Mouse (Mus musculus) neural tube, embryonic 11.5 days (tissue): ENCODE data around the gene Atg7. TPM values are rescaled to one million over a fixed set of nuclear protein-coding genes. Genes with fewer than 3 reads are reported as not detected.

Experiments used
- ATAC-seq: fragments of 200-750 bp; cut with Nextera tagmentation; 2 replicates; pipeline ENCODE4 v1.8.0; 2017; ENCODE audit warnings: moderate number of reproducible peaks, mild to moderate bottlenecking, moderate TSS enrichment, moderate library complexity; ENCODE audit not compliant: insufficient read depth, low FRiP score, low TSS enrichment
- DNase-seq: peaks from one replicate; pipeline ENCODE4 v3.0.0-alpha.2; 2015; ENCODE audit warnings: low spot score
- H3K27ac ChIP-seq: fragments of 300-500 bp; sonication (generic); 2 replicates; pipeline ENCODE4 v1.5.1; 2014; ENCODE audit warnings: low read depth, mild to moderate bottlenecking, low read length
- H3K27me3 ChIP-seq: fragments of 300-500 bp; sonication (generic); 2 replicates; pipeline ENCODE4 v1.6.1; 2014; ENCODE audit warnings: mild to moderate bottlenecking, low read length, mixed read lengths; ENCODE audit not compliant: control insufficient read depth, insufficient read depth
- H3K36me3 ChIP-seq: fragments of 300-500 bp; sonication (generic); 2 replicates; pipeline ENCODE4 v1.6.1; 2014; ENCODE audit warnings: mild to moderate bottlenecking, low read length, moderate library complexity, mixed read lengths; ENCODE audit not compliant: control insufficient read depth, insufficient read depth
- H3K4me1 ChIP-seq: fragments of 300-500 bp; sonication (generic); 2 replicates; pipeline ENCODE4 v1.6.1; 2014; ENCODE audit warnings: low read length, mixed read lengths; ENCODE audit not compliant: control insufficient read depth, insufficient read depth
- H3K4me2 ChIP-seq: fragments of 300-500 bp; sonication (generic); 2 replicates; pipeline ENCODE4 v1.6.1; 2014; ENCODE audit warnings: low read depth, mild to moderate bottlenecking, moderate library complexity
- H3K4me3 ChIP-seq: fragments of 300-500 bp; sonication (generic); 2 replicates; pipeline ENCODE4 v1.5.1; 2014; ENCODE audit warnings: low read depth, low read length
- H3K9ac ChIP-seq: fragments of 300-500 bp; sonication (generic); 2 replicates; pipeline ENCODE4 v1.6.1; 2014; ENCODE audit warnings: mild to moderate bottlenecking, low read length
- H3K9me3 ChIP-seq: fragments of 300-500 bp; sonication (generic); 2 replicates; pipeline ENCODE4 v1.6.1; 2016; ENCODE audit warnings: low read length; ENCODE audit not compliant: control insufficient read depth
- WGBS: fragments of 180-500 bp; shearing (Covaris S2); extraction: QIAGEN DNeasy Blood & Tissue Kit; methylation state at CpG from one replicate; pipeline ENCODE4 v1.1.7; 2014; 5-methylcytosine and 5-hydroxymethylcytosine counted together
- polyA plus RNA-seq: library from polyadenylated mRNA; unstranded; fragments of >200 nt; fragmentation: Nextera tagmentation; extraction: Ambion mirVana; gene quantifications from 2 replicates; pipeline ENCODE4 v1.2.1, GENCODE M21; 2014

The Atg7 gene
- polyA plus RNA-seq, 1 experiment from 2014 or later, result 20.7 TPM

- no peak for ATAC-seq
- Histone ChIP-seq H3K9ac (no peak overlapping the region), H3K4me2 (no peak overlapping the region), H3K27me3 (no peaks in the 10 kb centered on the region), H3K4me3 (no peak overlapping the region), H3K4me1 (peaks cover 11% of the 10 kb centered on the region), H3K9me3 (no peaks in the 10 kb centered on the region), H3K27ac (no peak overlapping the region), H3K36me3 (no peaks in the 10 kb centered on the region)
- DNase-seq, result no peak
- WGBS, result 75% methylated on average over 1 of the region's 1 CpGs
Observed at GRCm38 (mm10) chr6:114804866-114805265, 162.0 kb downstream of the Atg7 start.

- ATAC-seq, result no peak
- no peak overlapping the region for H3K9ac ChIP-seq
- H3K4me1 ChIP-seq, result peaks cover 8% of the 10 kb centered on the region
- 88% methylated on average over 4 of the region's 4 CpGs for WGBS
- no peak overlapping the region for H3K4me3 ChIP-seq
- H3K27me3 ChIP-seq, result no peaks in the 10 kb centered on the region
- no peak overlapping the region for H3K4me2 ChIP-seq
- no peak for DNase-seq
- H3K36me3 ChIP-seq, result no peaks in the 10 kb centered on the region
- no peaks in the 10 kb centered on the region for H3K9me3 ChIP-seq
- H3K27ac ChIP-seq, result no peak overlapping the region
Observed at GRCm38 (mm10) chr6:114805927-114806326, 163.0 kb downstream of the Atg7 start.

GRCm38 (mm10) chr6:114807474-114807873 is 164.6 kb downstream of the Atg7 start:
- DNase-seq (no peak), ATAC-seq (no peak)
- Histone ChIP-seq H3K4me1 (peaks cover 8% of the 10 kb centered on the region), H3K4me2 (no peak overlapping the region), H3K9me3 (no peaks in the 10 kb centered on the region), H3K9ac (no peak overlapping the region), H3K36me3 (no peaks in the 10 kb centered on the region), H3K4me3 (no peak overlapping the region), H3K27me3 (no peaks in the 10 kb centered on the region), H3K27ac (no peak overlapping the region)
- WGBS, result 81% methylated on average over 3 of the region's 3 CpGs

- DNase-seq, result no peak
- 89% methylated on average over 3 of the region's 3 CpGs for WGBS
- peaks cover 6% of the 10 kb centered on the region for H3K4me1 ChIP-seq
Observed at GRCm38 (mm10) chr6:114808654-114809430, 165.9 kb downstream of the Atg7 start.

GRCm38 (mm10) chr6:114809431-114809811 is 166.5 kb downstream of the Atg7 start:
- Histone ChIP-seq H3K27me3 (no peaks in the 10 kb centered on the region), H3K4me1 (peaks cover under 1% of the 10 kb centered on the region), H3K4me3 (no peak overlapping the region), H3K4me2 (no peak overlapping the region), H3K9me3 (no peaks in the 10 kb centered on the region), H3K36me3 (no peaks in the 10 kb centered on the region), H3K9ac (no peak overlapping the region), H3K27ac (no peak overlapping the region)
- no peak for ATAC-seq
- 40% methylated on average over 1 of the region's 1 CpGs for WGBS
- DNase-seq, result no peak

More at GRCm38 (mm10) chr6:114808654-114809430, 165.9 kb downstream of the Atg7 start:
- Histone ChIP-seq H3K9me3 (no peaks in the 10 kb centered on the region), H3K27me3 (no peaks in the 10 kb centered on the region), H3K36me3 (no peaks in the 10 kb centered on the region), H3K4me2 (no peak overlapping the region), H3K27ac (no peak overlapping the region), H3K4me3 (no peak overlapping the region), H3K9ac (no peak overlapping the region)
- ATAC-seq, result no peak

- H3K4me3 ChIP-seq, result no peak overlapping the region
- no peak for DNase-seq
- no peaks in the 10 kb centered on the region for H3K27me3 ChIP-seq
- no peak overlapping the region for H3K4me2 ChIP-seq
- H3K4me1 ChIP-seq, result no peaks in the 10 kb centered on the region
- H3K27ac ChIP-seq, result no peak overlapping the region
- H3K36me3 ChIP-seq, result no peaks in the 10 kb centered on the region
- 92% methylated on average over 5 of the region's 5 CpGs for WGBS
- no peaks in the 10 kb centered on the region for H3K9me3 ChIP-seq
- H3K9ac ChIP-seq, result no peak overlapping the region
- no peak for ATAC-seq
Observed at GRCm38 (mm10) chr6:114812322-114812721, 169.4 kb downstream of the Atg7 start.

GRCm38 (mm10) chr6:114812779-114813178 is 169.9 kb downstream of the Atg7 start:
- no peaks in the 10 kb centered on the region for H3K27me3 ChIP-seq
- no peak overlapping the region for H3K9ac ChIP-seq
- H3K36me3 ChIP-seq, result no peaks in the 10 kb centered on the region
- no peaks in the 10 kb centered on the region for H3K4me1 ChIP-seq
- no peaks in the 10 kb centered on the region for H3K9me3 ChIP-seq
- no peak overlapping the region for H3K4me2 ChIP-seq
- H3K27ac ChIP-seq, result no peak overlapping the region
- no peak for ATAC-seq
- no peak overlapping the region for H3K4me3 ChIP-seq
- 80% methylated on average over 4 of the region's 4 CpGs for WGBS
- DNase-seq, result no peak

- Histone ChIP-seq H3K4me2 (no peak overlapping the region), H3K4me3 (no peak overlapping the region), H3K4me1 (no peaks in the 10 kb centered on the region), H3K9me3 (no peaks in the 10 kb centered on the region), H3K27me3 (no peaks in the 10 kb centered on the region), H3K27ac (no peak overlapping the region), H3K36me3 (no peaks in the 10 kb centered on the region), H3K9ac (no peak overlapping the region)
- 79% methylated on average over 6 of the region's 6 CpGs for WGBS
- DNase-seq (no peak), ATAC-seq (no peak)
Observed at GRCm38 (mm10) chr6:114814199-114814881, 171.4 kb downstream of the Atg7 start.
